ENCODE assay signal across 11 mouse cellular contexts in genomic region chr3:122801436-122802221, GRCm38 (mm10).
DNase-seq lines count a peak whose midpoint lies in the region; ATAC-seq and TF ChIP-seq lines count a peak whose summit lies in the region.
"Had no signal": no experiment of that assay in that cellular context is flagged by ENCODE, and none has a peak within 500 bp of the region (broad histone marks: within the 10 kb centered on the region; RNA-seq: fewer than 3 reads in every experiment).

No protein-coding gene starts in this region.

- peak; percentile 50; the same call in 1 of the 2 replicates for ATAC-seq in lung, embryonic 14.5 days (ENCODE audit: insufficient read depth)
- peak; percentile 41; the same call in 1 of the 2 replicates for ATAC-seq in forebrain, embryonic 12.5 days (ENCODE audit: low FRiP score)
- ATAC-seq in hindbrain, embryonic 16.5 days, result peak; percentile 44
- peak; percentile 46; the same call in 1 of the 2 replicates for ATAC-seq in stomach, embryonic 14.5 days (ENCODE audit: insufficient number of reproducible peaks, insufficient read depth, low FRiP score, low read depth)

- no peak for TF ChIP-seq CTCF in lung, embryonic 14.5 days (IDR thresholded peaks at IDR 0.05; ENCODE audit: low read depth)
- no peak for TF ChIP-seq CTCF in layer of hippocampus, adult 2 months (conservative IDR thresholded peaks at IDR 0.05)

- no peaks in the 10 kb centered on the region for H3K9me3 ChIP-seq in lung, embryonic 14.5 days (ENCODE audit: low read depth, low read length)
- no peaks in the 10 kb centered on the region for H3K9me3 ChIP-seq in forebrain, embryonic 12.5 days
- H3K9me3 ChIP-seq in hindbrain, embryonic 16.5 days (ENCODE audit: control insufficient read depth, low read length), result no peaks in the 10 kb centered on the region
- no peaks in the 10 kb centered on the region for H3K9me3 ChIP-seq in stomach, embryonic 14.5 days (ENCODE audit: control insufficient read depth, low read depth, low read length)
- H3K9me3 ChIP-seq: liver, embryonic 13.5 days had no signal

- H3K27me3 ChIP-seq in lung, embryonic 14.5 days (ENCODE audit: insufficient read depth, low read length), result no peaks in the 10 kb centered on the region
- no peaks in the 10 kb centered on the region for H3K27me3 ChIP-seq in forebrain, embryonic 12.5 days
- no peaks in the 10 kb centered on the region for H3K27me3 ChIP-seq in hindbrain, embryonic 16.5 days (replicated peaks; ENCODE audit: control insufficient read depth, insufficient read depth, low read length)
- H3K27me3 ChIP-seq in stomach, embryonic 14.5 days (ENCODE audit: control insufficient read depth, insufficient read depth, low read length), result no peaks in the 10 kb centered on the region
- H3K27me3 ChIP-seq: liver, embryonic 13.5 days had no signal

- H3K4me2 ChIP-seq in lung, embryonic 14.5 days, result no peak overlapping the region
- H3K4me2 ChIP-seq in forebrain, embryonic 12.5 days, result no peak overlapping the region
- 0 out of 2 replicates have a peak overlapping the region, but pooled peaks have one; percentile 12 for H3K4me2 ChIP-seq in hindbrain, embryonic 16.5 days (ENCODE audit: low read length)
- H3K4me2 ChIP-seq in stomach, embryonic 14.5 days (replicated peaks; ENCODE audit: low read depth, low read length), result no peak overlapping the region
- H3K4me2 ChIP-seq: liver, embryonic 13.5 days had no signal

- peak; percentile 21 for DNase-seq in lung, embryonic 14.5 days
- DNase-seq in lung, postnatal 14 days, result no peak
- DNase-seq in layer of hippocampus, adult 2 months (ENCODE audit: low spot score in 2 of 2), result no peak
- DNase-seq in kidney, postnatal 36 days, result no peak
- DNase-seq: adrenal gland, postnatal 36 days; cerebellum, adult 9-11 months; layer of hippocampus, postnatal 36 days; liver, embryonic 13.5 days had no signal

- WGBS in lung, embryonic 14.5 days, result 76% methylated on average over 15 of the region's 15 CpGs
- WGBS in forebrain, embryonic 12.5 days, result 78% methylated on average over 15 of the region's 15 CpGs
- WGBS in hindbrain, embryonic 16.5 days, result 58% methylated on average over 15 of the region's 15 CpGs
- 72% methylated on average over 15 of the region's 15 CpGs for WGBS in stomach, embryonic 14.5 days

- H3K4me3 ChIP-seq in lung, embryonic 14.5 days (ENCODE audit: low read depth, low read length), result no peak overlapping the region
- no peak overlapping the region for H3K4me3 ChIP-seq in forebrain, embryonic 12.5 days (replicated peaks)
- H3K4me3 ChIP-seq in hindbrain, embryonic 16.5 days (ENCODE audit: low read length), result no peak overlapping the region
- no peak overlapping the region for H3K4me3 ChIP-seq in stomach, embryonic 14.5 days (ENCODE audit: low read depth, low read length)
- H3K4me3 ChIP-seq in layer of hippocampus, adult 2 months, result no peak overlapping the region
- H3K4me3 ChIP-seq: liver, embryonic 13.5 days had no signal

- peak overlapping the region; percentile 19; the same call in 1 of the 2 replicates for H3K27ac ChIP-seq in lung, embryonic 14.5 days (ENCODE audit: low read depth)
- peak overlapping the region; percentile 63 for H3K27ac ChIP-seq in forebrain, embryonic 12.5 days
- H3K27ac ChIP-seq in hindbrain, embryonic 16.5 days (ENCODE audit: low read depth, low read length), result peak overlapping the region; percentile 44
- peak overlapping the region; percentile 88 for H3K27ac ChIP-seq in stomach, embryonic 14.5 days (ENCODE audit: low read length)
- H3K27ac ChIP-seq in layer of hippocampus, adult 2 months, result no peak overlapping the region; the same call in 1 of the 2 replicates
- H3K27ac ChIP-seq: liver, embryonic 13.5 days had no signal

- no peaks in the 10 kb centered on the region for H3K4me1 ChIP-seq in lung, embryonic 14.5 days (ENCODE audit: insufficient read depth)
- H3K4me1 ChIP-seq in forebrain, embryonic 12.5 days, result peaks cover 28% of the 10 kb centered on the region
- H3K4me1 ChIP-seq in hindbrain, embryonic 16.5 days (ENCODE audit: control insufficient read depth, insufficient read depth, low read depth, low read length), result peaks cover 14% of the 10 kb centered on the region
- H3K4me1 ChIP-seq in stomach, embryonic 14.5 days (ENCODE audit: control insufficient read depth, insufficient read depth, low read length), result peaks cover 12% of the 10 kb centered on the region; the same call in 1 of the 2 replicates
- H3K4me1 ChIP-seq: liver, embryonic 13.5 days had no signal

- peaks cover 43% of the 10 kb centered on the region for H3K36me3 ChIP-seq in lung, embryonic 14.5 days (ENCODE audit: insufficient read depth)
- H3K36me3 ChIP-seq in forebrain, embryonic 12.5 days (replicated peaks), result no peaks in the 10 kb centered on the region
- no peaks in the 10 kb centered on the region for H3K36me3 ChIP-seq in hindbrain, embryonic 16.5 days (ENCODE audit: control insufficient read depth, insufficient read depth, low read length)
- peaks cover 28% of the 10 kb centered on the region; the same call in 1 of the 2 replicates for H3K36me3 ChIP-seq in stomach, embryonic 14.5 days (ENCODE audit: control insufficient read depth, insufficient read depth, low read length)
- H3K36me3 ChIP-seq: liver, embryonic 13.5 days had no signal

- no peak overlapping the region for H3K9ac ChIP-seq in lung, embryonic 14.5 days
- H3K9ac ChIP-seq in forebrain, embryonic 12.5 days, result no peak overlapping the region
- H3K9ac ChIP-seq in hindbrain, embryonic 16.5 days (ENCODE audit: low read depth, low read length), result no peak overlapping the region; the same call in 1 of the 2 replicates
- no peak overlapping the region for H3K9ac ChIP-seq in stomach, embryonic 14.5 days (replicated peaks; ENCODE audit: low read depth, low read length)
- H3K9ac ChIP-seq: liver, embryonic 13.5 days had no signal
